Mouse (Mus musculus): ENCODE data around the gene Cyren. TPM values are rescaled to one million over a fixed set of nuclear protein-coding genes. Genes with fewer than 3 reads are reported as not detected.

The Cyren gene
- polyA plus RNA-seq (2014; fragmentation: Nextera tagmentation; extraction: Ambion mirVana), result 9.4 and 10.0 TPM in 2 replicates

DNA sequence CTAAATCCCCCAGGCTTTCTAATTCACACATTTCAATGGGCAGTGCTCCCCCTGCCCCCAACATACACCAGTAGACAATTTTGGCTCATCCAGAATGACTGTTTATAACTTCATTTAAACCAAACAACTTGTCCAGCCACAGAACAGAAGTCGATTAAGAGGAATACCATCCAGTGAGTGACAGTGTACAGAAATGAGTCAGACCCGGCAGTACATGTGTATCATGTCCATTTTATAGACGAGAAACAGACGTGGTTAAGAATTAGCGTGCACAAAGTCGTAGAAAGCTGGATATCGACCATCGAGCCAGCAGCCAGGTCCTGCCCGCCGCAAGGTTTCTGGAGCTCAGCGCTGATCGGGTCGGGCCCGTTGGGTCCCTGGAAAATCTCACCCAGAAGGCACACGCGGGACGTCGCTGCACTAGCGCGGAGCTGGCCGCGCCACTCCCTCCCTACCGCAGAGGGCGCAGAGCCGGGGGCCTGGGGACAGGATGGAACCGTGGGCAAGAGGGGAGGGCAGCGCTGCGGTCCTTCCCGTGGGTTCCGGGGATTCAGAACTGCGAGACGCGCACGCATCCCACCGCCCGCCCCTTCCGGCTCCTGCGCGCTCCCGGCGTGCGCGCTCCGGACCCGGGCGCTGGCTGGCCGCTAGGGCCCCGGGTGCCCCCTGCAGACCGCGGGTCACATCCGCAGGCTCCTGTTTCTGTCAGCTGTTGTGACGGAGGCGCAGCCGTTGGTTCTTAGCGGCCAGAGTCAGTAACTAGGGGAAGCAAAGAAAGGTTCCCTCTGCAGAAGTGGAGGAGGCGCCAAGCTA is at the start of gene Cyren:
Gene Cyren (minus strand): TSS at position 552 of the 813 bp plus-strand sequence.
- Histone ChIP-seq H3K4me2 (replicated peaks; ENCODE audit: low read depth, low read length) (peak within 1 kb of the TSS; percentile 74), H3K4me3 (ENCODE audit: low read depth, low read length) (peak within 1 kb of the TSS; percentile 65), H3K27me3 (ENCODE audit: control insufficient read depth, insufficient read depth, low read length) (no peaks in the 10 kb centered on the region), H3K4me1 (ENCODE audit: control insufficient read depth, insufficient read depth, low read length) (peaks cover 22% of the 10 kb centered on the region), H3K27ac (ENCODE audit: low read length) (peak within 1 kb of the TSS; percentile 92), H3K9me3 (ENCODE audit: control insufficient read depth, low read depth, low read length) (no peaks in the 10 kb centered on the region), H3K9ac (replicated peaks; ENCODE audit: low read depth, low read length) (peak within 1 kb of the TSS; percentile 79), H3K36me3 (ENCODE audit: control insufficient read depth, insufficient read depth, low read length) (no peaks in the 10 kb centered on the region)
- peak; percentile 85 for ATAC-seq (ENCODE audit: insufficient number of reproducible peaks, insufficient read depth, low FRiP score, low read depth)
- under 1% methylated on average over 56 of the region's 56 CpGs for WGBS

DNA sequence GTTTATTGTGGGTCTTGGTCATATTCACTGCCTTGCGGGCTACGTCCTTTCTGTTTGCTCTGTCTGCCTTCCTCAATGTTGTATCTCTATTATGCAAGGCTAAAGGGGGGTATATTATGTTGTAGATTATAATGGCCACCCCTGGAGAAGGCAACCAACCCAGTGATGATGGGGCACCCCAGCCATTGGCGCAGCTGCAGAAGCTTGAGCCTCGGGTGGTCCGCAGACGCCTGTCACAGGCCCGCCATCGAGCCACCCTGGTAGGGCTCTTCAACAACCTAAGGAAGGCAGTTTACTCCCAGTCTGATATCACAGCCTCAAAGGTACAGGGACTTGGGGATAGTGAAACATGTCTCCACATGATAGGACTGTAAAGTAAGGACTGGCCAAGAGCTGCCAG is 49.7 kb upstream of the Cyren start:
- no peak overlapping the region for H3K4me2 ChIP-seq (replicated peaks; ENCODE audit: low read depth, low read length)
- H3K4me1 ChIP-seq (ENCODE audit: control insufficient read depth, insufficient read depth, low read length), result no peaks in the 10 kb centered on the region
- no peaks in the 10 kb centered on the region for H3K9me3 ChIP-seq (ENCODE audit: control insufficient read depth, low read depth, low read length)
- no peak overlapping the region for H3K27ac ChIP-seq (ENCODE audit: low read length)
- ATAC-seq (ENCODE audit: insufficient number of reproducible peaks, insufficient read depth, low FRiP score, low read depth), result no peak
- no peaks in the 10 kb centered on the region for H3K27me3 ChIP-seq (ENCODE audit: control insufficient read depth, insufficient read depth, low read length)
- no peaks in the 10 kb centered on the region for H3K36me3 ChIP-seq (ENCODE audit: control insufficient read depth, insufficient read depth, low read length)
- 96% methylated on average over 8 of the region's 8 CpGs for WGBS
- no peak overlapping the region for H3K4me3 ChIP-seq (ENCODE audit: low read depth, low read length)
- H3K9ac ChIP-seq (replicated peaks; ENCODE audit: low read depth, low read length), result no peak overlapping the region

DNA sequence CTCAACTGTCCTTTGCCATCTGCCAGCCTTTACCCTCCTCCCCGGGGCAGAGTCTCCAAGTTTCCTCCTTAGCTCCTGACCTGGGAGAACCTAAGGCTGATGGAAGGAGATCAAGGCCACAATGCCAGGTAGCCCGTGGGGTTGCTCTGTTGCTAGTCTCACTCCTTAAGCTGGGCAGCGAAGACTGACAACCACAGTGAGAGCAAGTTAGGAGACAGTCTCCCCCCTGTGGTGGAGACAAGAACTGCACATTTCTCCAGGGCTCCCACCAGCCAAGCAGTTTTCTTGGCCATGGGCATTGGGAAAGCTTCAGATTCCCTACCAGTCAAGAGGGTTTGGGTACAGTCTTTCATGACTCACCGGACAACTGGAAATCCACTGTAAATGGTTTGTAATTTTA is 49.3 kb upstream of the Cyren start:
- H3K4me2 ChIP-seq (replicated peaks; ENCODE audit: low read depth, low read length), result no peak overlapping the region
- ATAC-seq (ENCODE audit: insufficient number of reproducible peaks, insufficient read depth, low FRiP score, low read depth), result no peak
- H3K4me3 ChIP-seq (ENCODE audit: low read depth, low read length), result no peak overlapping the region
- no peak overlapping the region for H3K27ac ChIP-seq (ENCODE audit: low read length)
- no peak overlapping the region for H3K9ac ChIP-seq (replicated peaks; ENCODE audit: low read depth, low read length)
- H3K9me3 ChIP-seq (ENCODE audit: control insufficient read depth, low read depth, low read length), result no peaks in the 10 kb centered on the region
- no peaks in the 10 kb centered on the region for H3K4me1 ChIP-seq (ENCODE audit: control insufficient read depth, insufficient read depth, low read length)
- 47% methylated on average over 4 of the region's 4 CpGs for WGBS
- no peaks in the 10 kb centered on the region for H3K36me3 ChIP-seq (ENCODE audit: control insufficient read depth, insufficient read depth, low read length)
- no peaks in the 10 kb centered on the region for H3K27me3 ChIP-seq (ENCODE audit: control insufficient read depth, insufficient read depth, low read length)

DNA sequence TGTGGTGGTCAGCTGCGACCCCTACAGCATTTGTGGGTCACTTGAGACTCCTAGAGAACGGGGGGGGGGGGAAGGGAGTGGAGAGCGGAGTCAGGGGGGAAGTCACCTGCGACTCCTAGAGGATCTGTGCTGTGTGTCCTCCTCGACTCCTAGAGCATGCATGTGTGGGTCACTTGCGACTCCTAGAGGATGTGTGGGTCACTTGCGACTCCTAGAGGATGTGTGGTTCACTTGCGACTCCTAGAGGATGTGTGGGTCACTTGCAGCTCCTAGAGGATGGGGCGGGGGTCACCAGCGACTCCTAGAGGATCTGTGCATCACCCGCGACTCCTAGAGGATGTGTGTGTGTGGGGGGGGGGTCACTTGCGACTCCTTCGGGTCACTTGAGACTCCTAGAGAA is 44.1 kb upstream of the Cyren start:
- Histone ChIP-seq H3K4me1 (ENCODE audit: control insufficient read depth, insufficient read depth, low read length) (no peaks in the 10 kb centered on the region), H3K4me2 (replicated peaks; ENCODE audit: low read depth, low read length) (no peak overlapping the region), H3K36me3 (ENCODE audit: control insufficient read depth, insufficient read depth, low read length) (no peaks in the 10 kb centered on the region), H3K4me3 (ENCODE audit: low read depth, low read length) (no peak overlapping the region), H3K9me3 (ENCODE audit: control insufficient read depth, low read depth, low read length) (no peaks in the 10 kb centered on the region), H3K9ac (replicated peaks; ENCODE audit: low read depth, low read length) (no peak overlapping the region), H3K27ac (ENCODE audit: low read length) (no peak overlapping the region), H3K27me3 (ENCODE audit: control insufficient read depth, insufficient read depth, low read length) (no peaks in the 10 kb centered on the region)
- no peak for ATAC-seq (ENCODE audit: insufficient number of reproducible peaks, insufficient read depth, low FRiP score, low read depth)
- WGBS, result 63% methylated on average over 14 of the region's 14 CpGs

DNA sequence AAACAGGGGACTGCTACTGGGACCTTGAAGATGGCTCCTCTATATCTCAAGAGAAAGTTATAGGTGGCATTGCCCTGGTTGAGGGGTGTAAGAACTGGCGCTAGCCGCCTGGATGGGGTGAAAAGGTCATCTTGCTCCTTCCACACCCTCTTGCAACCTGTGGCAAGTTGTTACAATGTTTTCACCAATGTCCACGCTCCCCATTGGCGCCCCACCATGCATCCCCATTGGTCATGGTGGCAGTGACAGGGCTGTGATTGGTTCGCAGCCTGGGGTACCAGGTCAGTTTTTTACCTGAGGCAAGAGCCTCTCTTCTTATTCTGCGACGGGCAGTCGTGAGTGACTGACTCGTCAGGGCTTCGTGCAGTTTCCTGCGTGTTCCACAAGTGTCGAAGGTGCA is 42.8 kb upstream of the Cyren start:
- Histone ChIP-seq H3K4me2 (replicated peaks; ENCODE audit: low read depth, low read length) (no peak overlapping the region), H3K36me3 (ENCODE audit: control insufficient read depth, insufficient read depth, low read length) (no peaks in the 10 kb centered on the region), H3K9me3 (ENCODE audit: control insufficient read depth, low read depth, low read length) (no peaks in the 10 kb centered on the region), H3K9ac (replicated peaks; ENCODE audit: low read depth, low read length) (no peak overlapping the region), H3K27me3 (ENCODE audit: control insufficient read depth, insufficient read depth, low read length) (no peaks in the 10 kb centered on the region), H3K27ac (ENCODE audit: low read length) (no peak overlapping the region), H3K4me3 (ENCODE audit: low read depth, low read length) (no peak overlapping the region), H3K4me1 (ENCODE audit: control insufficient read depth, insufficient read depth, low read length) (no peaks in the 10 kb centered on the region)
- ATAC-seq (ENCODE audit: insufficient number of reproducible peaks, insufficient read depth, low FRiP score, low read depth), result no peak
- 93% methylated on average over 12 of the region's 12 CpGs for WGBS

DNA sequence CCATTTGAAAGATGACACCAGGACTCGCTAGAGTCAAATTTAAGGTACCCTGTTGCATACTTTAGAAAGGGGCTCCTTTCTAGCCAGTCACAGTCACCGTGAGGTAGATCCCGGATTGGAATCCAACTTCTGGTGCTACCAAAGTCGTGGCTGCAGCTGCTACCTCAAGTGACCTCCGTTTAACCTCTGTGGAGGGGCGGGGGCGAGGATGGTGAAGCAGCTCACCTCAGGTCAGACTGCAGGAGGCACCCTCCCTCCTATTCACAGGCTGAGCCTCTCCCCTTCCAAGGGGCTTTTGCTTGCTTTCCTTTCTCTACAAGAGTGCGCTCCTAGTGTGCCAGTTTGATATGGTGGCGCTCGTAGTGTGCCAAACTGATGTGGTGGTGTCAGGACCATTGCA is 42.1 kb upstream of the Cyren start, which contains the start of gene Stra8:
Gene Stra8 (plus strand): TSS at position 208 of the 400 bp plus-strand sequence.
- no peaks in the 10 kb centered on the region for H3K27me3 ChIP-seq (ENCODE audit: control insufficient read depth, insufficient read depth, low read length)
- H3K36me3 ChIP-seq (ENCODE audit: control insufficient read depth, insufficient read depth, low read length), result no peaks in the 10 kb centered on the region
- no peaks in the 10 kb centered on the region for H3K4me1 ChIP-seq (ENCODE audit: control insufficient read depth, insufficient read depth, low read length)
- ATAC-seq (ENCODE audit: insufficient number of reproducible peaks, insufficient read depth, low FRiP score, low read depth), result no peak
- H3K27ac ChIP-seq (ENCODE audit: low read length), result no peak within 1 kb of the TSS
- H3K9me3 ChIP-seq (ENCODE audit: control insufficient read depth, low read depth, low read length), result no peaks in the 10 kb centered on the region
- no peak within 1 kb of the TSS for H3K9ac ChIP-seq (replicated peaks; ENCODE audit: low read depth, low read length)
- H3K4me3 ChIP-seq (ENCODE audit: low read depth, low read length), result no peak within 1 kb of the TSS
- 37% methylated on average over 10 of the region's 10 CpGs for WGBS
- H3K4me2 ChIP-seq (replicated peaks; ENCODE audit: low read depth, low read length), result no peak within 1 kb of the TSS

DNA sequence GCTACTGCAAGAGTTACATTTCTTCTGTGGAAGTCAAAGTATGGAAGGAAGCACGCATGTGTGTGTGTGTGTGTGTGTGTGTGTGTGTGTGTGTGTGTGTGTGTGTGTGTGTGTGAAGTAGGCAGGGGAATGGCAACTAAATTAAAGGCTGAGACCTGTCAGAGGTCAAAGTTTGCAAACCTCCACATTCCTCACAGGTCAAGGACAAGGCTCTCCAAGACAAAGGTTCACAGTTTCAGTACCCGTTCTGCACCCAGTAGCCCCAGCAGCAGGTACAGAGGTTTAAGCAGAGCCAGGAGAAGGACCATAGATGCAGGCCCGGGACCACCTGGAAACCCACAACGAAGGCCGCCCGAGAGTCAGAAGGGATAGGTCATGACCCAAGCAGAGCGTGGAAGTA is 41.3 kb upstream of the Cyren start:
- ATAC-seq (ENCODE audit: insufficient number of reproducible peaks, insufficient read depth, low FRiP score, low read depth), result no peak
- Histone ChIP-seq H3K27ac (ENCODE audit: low read length) (no peak overlapping the region), H3K4me1 (ENCODE audit: control insufficient read depth, insufficient read depth, low read length) (no peaks in the 10 kb centered on the region), H3K36me3 (ENCODE audit: control insufficient read depth, insufficient read depth, low read length) (no peaks in the 10 kb centered on the region), H3K9ac (replicated peaks; ENCODE audit: low read depth, low read length) (no peak overlapping the region), H3K9me3 (ENCODE audit: control insufficient read depth, low read depth, low read length) (no peaks in the 10 kb centered on the region), H3K4me3 (ENCODE audit: low read depth, low read length) (no peak overlapping the region), H3K27me3 (ENCODE audit: control insufficient read depth, insufficient read depth, low read length) (no peaks in the 10 kb centered on the region), H3K4me2 (replicated peaks; ENCODE audit: low read depth, low read length) (no peak overlapping the region)
- 63% methylated on average over 7 of the region's 7 CpGs for WGBS

DNA sequence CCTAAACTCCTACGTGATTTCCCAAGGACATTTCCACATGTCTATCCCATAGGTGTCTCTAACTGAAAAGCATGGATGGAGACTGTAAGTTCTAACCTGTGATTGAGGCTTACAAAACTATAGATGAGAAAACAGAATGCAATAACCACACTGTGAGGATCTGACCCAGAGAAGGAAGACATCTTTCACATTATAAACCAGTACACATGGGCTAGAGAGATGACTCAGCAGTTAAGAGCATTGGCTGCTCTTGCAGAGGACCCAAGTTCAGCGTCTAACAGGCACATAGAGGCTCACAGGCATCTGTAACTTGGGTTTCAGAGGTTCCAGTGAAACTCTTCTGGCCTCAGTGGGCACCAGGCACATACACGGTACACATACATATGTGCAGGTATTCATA is 36.6 kb upstream of the Cyren start:
- ATAC-seq (ENCODE audit: insufficient number of reproducible peaks, insufficient read depth, low FRiP score, low read depth), result no peak
- H3K4me3 ChIP-seq (ENCODE audit: low read depth, low read length), result no peak overlapping the region
- H3K27ac ChIP-seq (ENCODE audit: low read length), result no peak overlapping the region

More for the DNA sequence above, 36.6 kb upstream of the Cyren start:
- Histone ChIP-seq H3K9ac (replicated peaks; ENCODE audit: low read depth, low read length) (no peak overlapping the region), H3K4me1 (ENCODE audit: control insufficient read depth, insufficient read depth, low read length) (peaks cover 4% of the 10 kb centered on the region; the same call in 1 of the 2 replicates), H3K9me3 (ENCODE audit: control insufficient read depth, low read depth, low read length) (no peaks in the 10 kb centered on the region), H3K4me2 (replicated peaks; ENCODE audit: low read depth, low read length) (no peak overlapping the region), H3K36me3 (ENCODE audit: control insufficient read depth, insufficient read depth, low read length) (no peaks in the 10 kb centered on the region), H3K27me3 (ENCODE audit: control insufficient read depth, insufficient read depth, low read length) (no peaks in the 10 kb centered on the region)
- WGBS, result 90% methylated on average over 3 of the region's 3 CpGs
